Mouse (Mus musculus) neural tube, embryonic 13.5 days (tissue): ENCODE results near the gene Nrg4. TPM values are rescaled to one million over a fixed set of nuclear protein-coding genes. Genes with fewer than 3 reads are reported as not detected.

Source experiments
- ATAC-seq: fragments of 200-750 bp; cut with Nextera tagmentation; 2 replicates; pipeline ENCODE4 v1.8.0; 2017; ENCODE audit warnings: low read depth, mild to moderate bottlenecking, moderate TSS enrichment, moderate library complexity
- H3K27ac ChIP-seq: fragments of 300-500 bp; sonication (generic); replicated peaks from 2 replicates; pipeline ENCODE4 v1.5.1; 2015; ENCODE audit warnings: moderate library complexity, mild to moderate bottlenecking, inconsistent platforms
- H3K27me3 ChIP-seq: fragments of 300-500 bp; sonication (generic); 2 replicates; pipeline ENCODE4 v1.6.1; 2015; ENCODE audit warnings: mild to moderate bottlenecking, inconsistent platforms
- H3K36me3 ChIP-seq: fragments of 300-500 bp; sonication (generic); 2 replicates; pipeline ENCODE4 v1.6.1; 2015; ENCODE audit warnings: mild to moderate bottlenecking, inconsistent platforms
- H3K4me1 ChIP-seq: fragments of 300-500 bp; sonication (generic); replicated peaks from 2 replicates; pipeline ENCODE4 v1.6.1; 2015; ENCODE audit warnings: inconsistent platforms
- H3K4me2 ChIP-seq: fragments of 300-500 bp; sonication (generic); 2 replicates; pipeline ENCODE4 v1.6.1; 2015; ENCODE audit warnings: inconsistent platforms, mild to moderate bottlenecking, moderate library complexity
- H3K4me3 ChIP-seq: fragments of 300-500 bp; sonication (generic); 2 replicates; pipeline ENCODE4 v1.5.1; 2015; ENCODE audit warnings: mild to moderate bottlenecking, inconsistent platforms
- H3K9ac ChIP-seq: fragments of 300-500 bp; sonication (generic); 2 replicates; pipeline ENCODE4 v1.6.1; 2015; ENCODE audit warnings: moderate library complexity, mild to moderate bottlenecking, inconsistent platforms
- H3K9me3 ChIP-seq: fragments of 300-500 bp; sonication (generic); 2 replicates; pipeline ENCODE4 v1.6.1; 2016; ENCODE audit warnings: inconsistent platforms
- WGBS: fragments of 180-500 bp; shearing (Covaris S2); methylation state at CpG from one replicate; pipeline ENCODE4 v1.1.7; 2015; 5-methylcytosine and 5-hydroxymethylcytosine counted together
- polyA plus RNA-seq: library from polyadenylated mRNA; unstranded; fragments of >200 nt; fragmentation: Nextera tagmentation; extraction: Ambion mirVana; gene quantifications from 2 replicates; pipeline ENCODE4 v1.2.1, GENCODE M21; 2015

Nrg4 gene
- polyA plus RNA-seq, 1 experiment from 2014 or later: 1.1 TPM

DNA sequence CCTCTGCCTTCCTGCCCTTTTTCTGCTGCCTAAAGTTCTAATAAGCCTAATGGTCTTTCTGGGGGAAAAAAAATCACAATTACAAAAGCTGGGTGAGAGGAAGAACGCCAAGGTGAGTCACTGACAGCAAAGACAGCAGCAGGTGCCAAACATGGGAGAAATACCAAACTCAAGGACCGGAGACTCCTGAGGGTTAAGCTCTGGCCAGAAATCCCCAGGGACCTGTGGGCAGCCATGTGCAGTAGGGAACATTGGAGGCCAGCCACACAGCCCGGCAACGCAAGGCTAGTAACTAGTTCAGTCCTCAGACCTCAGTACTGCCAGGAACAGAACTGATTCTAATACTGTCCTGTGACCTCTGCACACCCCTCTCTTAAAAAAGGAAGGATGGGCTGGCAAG lies 98.5 kb downstream of the Nrg4 start:
- Histone ChIP-seq H3K4me3 (no peak overlapping the region), H3K4me1 (no peaks in the 10 kb centered on the region), H3K9ac (no peak overlapping the region), H3K9me3 (no peaks in the 10 kb centered on the region), H3K27me3 (no peaks in the 10 kb centered on the region), H3K4me2 (no peak overlapping the region), H3K36me3 (peaks cover 29% of the 10 kb centered on the region), H3K27ac (no peak overlapping the region)
- WGBS: 81% methylated on average over 4 of the region's 4 CpGs
- ATAC-seq: no peak

- H3K27ac ChIP-seq: no peak overlapping the region; the same call in 1 of the 2 replicates
- no peak overlapping the region for H3K4me3 ChIP-seq
- ATAC-seq: no peak
- no peak overlapping the region for H3K9ac ChIP-seq
- H3K4me2 ChIP-seq: no peak overlapping the region
- no peaks in the 10 kb centered on the region for H3K4me1 ChIP-seq
- WGBS: 58% methylated on average over 3 of the region's 3 CpGs
- no peaks in the 10 kb centered on the region for H3K9me3 ChIP-seq
- H3K36me3 ChIP-seq: peaks cover 48% of the 10 kb centered on the region
- H3K27me3 ChIP-seq: no peaks in the 10 kb centered on the region
Observed at GRCm38 (mm10) chr9:55226251-55226650, 100.4 kb downstream of the Nrg4 start.

DNA sequence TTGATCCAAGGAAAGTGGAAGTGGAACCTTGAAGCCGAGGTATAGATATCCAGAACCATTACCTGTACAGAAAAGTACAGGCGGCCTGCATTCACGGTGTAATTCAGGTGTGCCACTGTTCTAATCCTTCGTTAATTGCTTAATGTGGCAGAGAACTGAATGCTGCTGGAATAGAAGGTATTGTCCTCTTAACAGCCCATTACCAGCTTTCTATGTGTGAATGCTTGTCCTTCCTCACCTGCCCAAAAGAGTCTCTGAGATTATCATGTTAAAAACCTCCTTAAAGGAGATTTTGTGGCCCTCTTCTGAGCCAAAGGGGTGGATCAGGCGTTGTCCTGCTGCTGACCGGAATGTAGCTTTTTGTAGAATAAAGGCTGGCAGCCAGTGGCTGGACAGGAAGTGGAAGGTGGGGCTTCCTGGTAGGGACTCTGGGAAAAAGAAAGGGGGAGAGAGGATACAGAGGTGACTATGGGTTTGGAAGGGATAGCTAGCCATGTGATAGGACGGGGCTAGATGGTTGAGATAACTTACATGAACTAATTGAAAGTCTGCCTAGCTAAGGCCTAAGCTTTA lies 101.4 kb downstream of the Nrg4 start:
- WGBS: 92% methylated on average over 7 of the region's 7 CpGs
- no peak for ATAC-seq

DNA sequence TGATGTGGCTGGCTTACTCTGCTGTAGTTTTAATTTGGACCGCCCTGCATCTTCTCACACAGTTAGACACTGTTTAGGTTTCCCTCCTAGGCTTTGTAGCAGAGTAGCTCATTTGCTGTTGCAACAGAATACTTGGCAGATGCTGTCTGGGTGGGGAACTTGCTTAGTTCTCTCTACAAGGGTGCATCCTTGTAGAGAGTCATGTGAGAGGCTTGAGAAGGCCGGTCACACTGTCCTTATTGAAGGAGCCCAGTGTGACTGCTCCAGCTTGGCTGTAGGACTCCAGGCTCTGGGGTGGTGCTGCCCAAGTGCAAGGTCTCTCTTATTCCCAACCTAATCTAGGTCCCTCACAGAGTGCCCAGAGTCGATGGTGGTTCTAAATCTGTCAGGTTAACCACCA lies 109.3 kb downstream of the Nrg4 start:
- Histone ChIP-seq H3K4me2 (no peak overlapping the region), H3K4me1 (no peaks in the 10 kb centered on the region), H3K36me3 (peaks cover 90% of the 10 kb centered on the region), H3K4me3 (no peak overlapping the region), H3K27me3 (no peaks in the 10 kb centered on the region), H3K27ac (no peak overlapping the region), H3K9me3 (no peaks in the 10 kb centered on the region), H3K9ac (no peak overlapping the region)
- ATAC-seq: no peak
- WGBS: 98% methylated on average over 3 of the region's 3 CpGs

More for the DNA sequence above, 101.4 kb downstream of the Nrg4 start:
- no peak overlapping the region for H3K4me3 ChIP-seq
- no peak overlapping the region for H3K4me2 ChIP-seq
- peaks cover 58% of the 10 kb centered on the region for H3K36me3 ChIP-seq
- no peaks in the 10 kb centered on the region for H3K27me3 ChIP-seq
- no peaks in the 10 kb centered on the region for H3K9me3 ChIP-seq
- no peak overlapping the region for H3K27ac ChIP-seq
- H3K4me1 ChIP-seq: no peaks in the 10 kb centered on the region
- H3K9ac ChIP-seq: no peak overlapping the region

GRCm38 (mm10) chr9:55216078-55216477 lies 110.6 kb downstream of the Nrg4 start:
- no peak for ATAC-seq
- H3K27me3 ChIP-seq: no peaks in the 10 kb centered on the region
- H3K4me2 ChIP-seq: no peak overlapping the region
- H3K36me3 ChIP-seq: peaks cover 77% of the 10 kb centered on the region
- peaks cover 9% of the 10 kb centered on the region for H3K4me1 ChIP-seq
- no peak overlapping the region for H3K4me3 ChIP-seq
- no peaks in the 10 kb centered on the region for H3K9me3 ChIP-seq
- H3K27ac ChIP-seq: no peak overlapping the region
- 63% methylated on average over 2 of the region's 2 CpGs for WGBS
- H3K9ac ChIP-seq: no peak overlapping the region

DNA sequence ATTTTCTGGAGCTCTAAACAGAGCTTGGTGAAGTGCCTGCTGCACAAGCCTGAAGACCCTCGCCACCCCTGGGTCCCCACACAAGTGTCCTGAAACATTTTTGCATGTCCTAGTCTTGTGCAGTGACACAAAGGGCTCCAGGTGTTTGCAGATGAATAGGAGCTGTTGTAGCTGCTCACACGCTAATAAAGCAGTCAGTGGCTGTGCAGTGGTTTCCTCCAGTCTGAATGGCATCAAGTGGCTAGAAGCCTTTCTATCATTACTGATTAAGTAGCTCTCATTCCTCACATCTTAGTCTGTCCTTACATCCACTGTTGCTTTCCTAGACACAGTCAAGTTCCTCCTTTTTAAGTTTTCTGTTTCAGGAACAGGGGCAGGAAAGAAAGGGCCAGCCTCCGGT lies 111.0 kb downstream of the Nrg4 start:
- H3K27ac ChIP-seq: no peak overlapping the region
- WGBS: 75% methylated on average over 3 of the region's 3 CpGs
- H3K36me3 ChIP-seq: peaks cover 72% of the 10 kb centered on the region
- H3K4me1 ChIP-seq: peaks cover 12% of the 10 kb centered on the region
- H3K4me2 ChIP-seq: no peak overlapping the region
- H3K9ac ChIP-seq: 0 out of 2 replicates have a peak overlapping the region, but pooled peaks have one; percentile 3
- H3K4me3 ChIP-seq: no peak overlapping the region
- no peak for ATAC-seq
- no peaks in the 10 kb centered on the region for H3K9me3 ChIP-seq
- H3K27me3 ChIP-seq: no peaks in the 10 kb centered on the region

DNA sequence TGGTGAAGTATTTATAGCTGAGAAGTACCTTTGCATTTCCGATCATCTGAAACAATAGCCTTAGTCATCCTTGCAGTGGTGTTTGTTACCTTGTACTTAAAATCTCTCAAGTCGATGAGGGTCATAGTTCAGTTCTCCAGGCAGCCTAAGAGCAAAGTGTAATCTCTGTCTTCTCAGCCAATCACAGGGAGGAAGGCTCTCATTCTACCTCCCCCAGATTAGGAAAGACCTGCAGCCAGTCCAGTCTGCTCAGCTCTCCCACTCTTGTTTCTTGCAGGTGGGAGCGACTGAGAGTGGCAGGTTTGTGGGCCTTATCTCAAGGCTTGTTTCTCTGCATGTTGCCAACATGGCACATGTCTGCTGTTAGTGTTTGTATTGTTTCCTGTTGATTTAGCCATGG lies 111.6 kb downstream of the Nrg4 start:
- 87% methylated on average over 3 of the region's 3 CpGs for WGBS
- no peak overlapping the region for H3K4me2 ChIP-seq

DNA sequence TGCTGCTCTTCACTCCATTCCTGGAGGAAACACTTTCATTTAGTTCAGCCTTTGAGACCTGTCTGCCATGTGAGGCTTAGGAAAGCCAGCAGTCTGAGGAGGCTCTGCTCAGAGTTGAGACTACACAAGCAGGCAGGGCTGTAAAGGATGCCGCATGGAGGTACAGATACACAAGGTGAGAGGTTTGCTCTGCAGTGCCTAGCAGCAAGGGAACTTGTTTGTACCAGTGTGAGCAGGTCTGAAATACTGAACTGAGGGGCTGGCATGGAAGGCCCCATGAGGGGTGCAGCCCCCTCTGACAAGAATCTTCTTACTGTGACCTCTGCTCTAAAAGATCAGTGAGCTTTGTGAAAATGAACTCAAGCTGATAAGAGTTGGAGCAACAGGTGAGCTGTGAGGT lies 113.2 kb downstream of the Nrg4 start:
- no peak for ATAC-seq
- peaks cover 50% of the 10 kb centered on the region for H3K36me3 ChIP-seq
- WGBS: 94% methylated on average over 1 of the region's 1 CpGs

More for the DNA sequence above, 111.6 kb downstream of the Nrg4 start:
- ATAC-seq: no peak
- H3K36me3 ChIP-seq: peaks cover 67% of the 10 kb centered on the region
- no peak overlapping the region for H3K27ac ChIP-seq
- H3K9ac ChIP-seq: 0 out of 2 replicates have a peak overlapping the region, but pooled peaks have one; percentile 3
- H3K4me3 ChIP-seq: no peak overlapping the region
- H3K27me3 ChIP-seq: no peaks in the 10 kb centered on the region
- no peaks in the 10 kb centered on the region for H3K9me3 ChIP-seq
- peaks cover 18% of the 10 kb centered on the region for H3K4me1 ChIP-seq

DNA sequence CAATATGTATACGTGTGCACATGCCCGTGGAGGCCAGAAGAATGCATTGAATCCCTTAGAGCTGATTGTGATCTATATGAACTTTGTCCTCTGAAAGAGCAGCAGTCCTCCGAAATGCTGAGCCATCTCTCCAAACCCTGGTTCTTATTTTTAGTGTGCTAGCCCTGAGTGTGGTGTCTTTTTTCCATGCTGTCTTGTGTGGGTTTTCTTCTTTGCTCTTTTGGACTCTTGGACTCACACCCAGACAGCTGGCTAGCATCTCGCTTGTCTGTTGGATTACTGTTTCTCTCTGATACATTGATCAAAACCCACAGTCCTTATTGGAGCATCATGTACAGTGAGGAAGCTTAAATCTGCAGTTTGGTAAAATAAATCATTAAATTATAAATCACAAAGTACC lies 115.0 kb downstream of the Nrg4 start:
- no peak for ATAC-seq
- Histone ChIP-seq H3K27me3 (no peaks in the 10 kb centered on the region), H3K9ac (no peak overlapping the region), H3K9me3 (no peaks in the 10 kb centered on the region), H3K27ac (no peak overlapping the region), H3K4me3 (no peak overlapping the region), H3K4me1 (peaks cover 35% of the 10 kb centered on the region), H3K36me3 (peaks cover 33% of the 10 kb centered on the region), H3K4me2 (0 out of 2 replicates have a peak overlapping the region, but pooled peaks have one; percentile 5)
- WGBS: 89% methylated on average over 4 of the region's 4 CpGs

More for the DNA sequence above, 113.2 kb downstream of the Nrg4 start:
- H3K27ac ChIP-seq: no peak overlapping the region
- H3K27me3 ChIP-seq: no peaks in the 10 kb centered on the region
- H3K9me3 ChIP-seq: no peaks in the 10 kb centered on the region
- H3K4me2 ChIP-seq: no peak overlapping the region
- peaks cover 28% of the 10 kb centered on the region for H3K4me1 ChIP-seq
- H3K9ac ChIP-seq: no peak overlapping the region
- no peak overlapping the region for H3K4me3 ChIP-seq

DNA sequence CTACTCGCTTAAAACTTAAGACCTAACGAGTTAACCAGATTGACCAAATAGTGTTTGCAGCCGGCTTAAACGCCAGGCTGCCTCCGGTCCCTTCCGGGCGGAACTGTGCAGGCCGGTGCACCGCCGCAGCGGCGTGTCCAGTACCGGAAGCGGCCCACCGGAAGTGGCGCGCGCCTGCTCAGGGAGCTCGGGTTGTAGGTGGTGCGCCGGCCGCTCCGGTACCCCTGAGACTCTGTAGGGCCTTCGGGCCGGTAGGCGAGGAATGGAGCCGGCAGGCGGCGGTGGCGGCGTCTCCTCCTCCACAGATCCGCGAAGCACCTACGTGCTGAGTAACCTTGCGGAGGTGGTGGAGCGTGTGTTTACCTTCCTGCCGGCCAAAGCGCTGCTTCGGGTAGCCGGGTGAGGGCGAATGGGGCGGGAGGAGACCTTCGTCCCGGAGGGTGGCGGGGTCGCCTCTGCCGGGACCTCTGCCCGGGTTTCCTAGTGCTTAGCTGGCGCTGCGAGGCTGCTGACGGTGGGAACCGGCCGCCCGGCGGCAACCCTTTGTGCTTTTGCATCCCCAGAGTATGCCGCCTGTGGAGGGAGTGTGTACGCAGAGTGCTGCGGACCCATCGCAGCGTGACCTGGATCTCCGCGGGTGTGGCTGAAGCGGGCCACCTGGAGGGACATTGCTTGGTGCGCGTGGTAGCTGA lies 117.7 kb downstream of the Nrg4 start, which contains the start of gene Fbxo22:
Fbxo22 (plus strand) TSS at position 136 of the 692 bp plus-strand sequence.
- Histone ChIP-seq H3K9ac (peak within 1 kb of the TSS; percentile 92), H3K36me3 (peaks cover 18% of the 10 kb centered on the region), H3K9me3 (no peaks in the 10 kb centered on the region), H3K4me1 (peaks cover 35% of the 10 kb centered on the region), H3K27ac (peak within 1 kb of the TSS; percentile 93), H3K27me3 (no peaks in the 10 kb centered on the region), H3K4me3 (peak within 1 kb of the TSS; percentile 92), H3K4me2 (peak within 1 kb of the TSS; percentile 84)
- ATAC-seq: peak; percentile 100
- whole genome bisulfite sequencing: under 1% methylated on average over 65 of the region's 65 CpGs

GRCm38 (mm10) chr9:55208458-55208789 lies 118.2 kb downstream of the Nrg4 start:
- peak overlapping the region; percentile 84 for H3K4me2 ChIP-seq
- no peaks in the 10 kb centered on the region for H3K9me3 ChIP-seq
- peak overlapping the region; percentile 92 for H3K9ac ChIP-seq
- peak overlapping the region; percentile 93 for H3K27ac ChIP-seq
- peaks cover 16% of the 10 kb centered on the region for H3K36me3 ChIP-seq
- peaks cover 35% of the 10 kb centered on the region for H3K4me1 ChIP-seq
- no peaks in the 10 kb centered on the region for H3K27me3 ChIP-seq
- peak; percentile 48; the same call in 1 of the 2 replicates for ATAC-seq
- WGBS: 0% methylated on average over 2 of the region's 2 CpGs
- peak overlapping the region; percentile 92 for H3K4me3 ChIP-seq

DNA sequence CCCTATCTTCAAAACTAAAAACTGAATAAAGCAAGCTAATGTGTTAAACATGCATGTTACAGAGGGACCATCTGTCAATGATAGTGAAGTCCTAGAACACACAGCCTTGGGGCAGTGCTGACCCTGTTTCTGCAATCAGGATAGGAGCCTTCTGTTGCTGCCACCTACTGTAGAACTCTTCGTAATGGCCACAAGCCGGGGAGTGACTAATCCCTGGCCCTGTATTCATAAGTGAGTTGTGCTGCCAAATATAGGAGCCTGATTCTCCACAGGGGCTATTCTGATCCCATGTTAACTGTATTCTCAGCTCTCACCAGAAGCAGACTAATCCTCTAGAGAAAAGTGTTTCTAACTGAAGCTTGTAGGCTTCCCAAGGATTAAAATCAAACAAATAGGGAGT lies 127.3 kb downstream of the Nrg4 start:
- 63% methylated on average over 2 of the region's 2 CpGs for WGBS
- H3K9me3 ChIP-seq: no peaks in the 10 kb centered on the region
- H3K4me3 ChIP-seq: no peak overlapping the region
- H3K27me3 ChIP-seq: no peaks in the 10 kb centered on the region
- ATAC-seq: no peak
- no peak overlapping the region for H3K4me2 ChIP-seq
- H3K9ac ChIP-seq: no peak overlapping the region
- peaks cover 33% of the 10 kb centered on the region for H3K36me3 ChIP-seq
- no peaks in the 10 kb centered on the region for H3K4me1 ChIP-seq
- H3K27ac ChIP-seq: no peak overlapping the region
